In the genomic region with DNA sequence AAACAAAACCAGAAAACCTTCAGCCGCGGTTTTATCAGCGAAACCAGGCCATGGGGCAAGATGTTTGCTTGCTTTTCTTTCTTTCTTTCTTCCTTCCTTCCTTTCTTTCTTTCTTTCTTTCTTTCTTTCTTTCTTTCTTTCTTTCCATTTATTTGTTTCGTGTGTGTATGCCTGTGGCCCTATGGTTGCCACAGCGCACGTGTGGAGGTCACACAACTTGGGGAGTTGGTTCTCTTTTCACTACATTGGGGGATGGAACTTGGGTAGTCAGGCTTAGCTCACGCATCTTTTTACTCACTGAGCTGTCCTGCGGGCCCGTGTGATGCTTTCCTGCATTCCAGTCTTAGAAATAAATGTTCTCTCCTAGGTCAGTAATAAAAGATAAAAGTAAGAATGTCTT, we compare ENCODE assay signal across 8 mouse cellular contexts. TPM values are rescaled to one million over a fixed set of nuclear protein-coding genes. Genes with fewer than 3 reads are reported as not detected.
DNase-seq lines count a peak whose midpoint lies in the region; ATAC-seq and TF ChIP-seq lines count a peak whose summit lies in the region.

No protein-coding gene starts in this region.

- no peak for TF ChIP-seq RAD21 in MEL (IDR thresholded peaks at IDR 0.05; ENCODE audit: low read depth, low read length)

- no peaks in the 10 kb centered on the region for H3K9me3 ChIP-seq in MEL (replicated peaks; ENCODE audit: insufficient read depth, low read length)
- no peaks in the 10 kb centered on the region for H3K9me3 ChIP-seq in hindbrain, embryonic 11.5 days (ENCODE audit: control insufficient read depth, low read length)
- no peaks in the 10 kb centered on the region for H3K9me3 ChIP-seq in midbrain, embryonic 12.5 days

- H3K9ac ChIP-seq in MEL (ENCODE audit: control insufficient read depth, low read depth, low read length, poor library complexity, severe bottlenecking) = peak overlapping the region; percentile 85
- no peak overlapping the region; the same call in 1 of the 2 replicates for H3K9ac ChIP-seq in hindbrain, embryonic 11.5 days (ENCODE audit: low read depth, low read length)
- peak overlapping the region; percentile 89; the same call in 1 of the 2 replicates for H3K9ac ChIP-seq in midbrain, embryonic 12.5 days (replicated peaks)

- peaks cover 9% of the 10 kb centered on the region for H3K79me2 ChIP-seq in MEL (ENCODE audit: control insufficient read depth, insufficient read depth, low read length, poor library complexity)

- TF ChIP-seq POLR2A in kidney, adult 2 months (IDR thresholded peaks at IDR 0.05; ENCODE audit: low read depth, low read length) = no peak
- no peak for TF ChIP-seq POLR2A in MEL (IDR thresholded peaks at IDR 0.05; ENCODE audit: control insufficient read depth in 1 of 2, insufficient read depth in 1 of 2, low read depth in 1 of 2, low read length in 2 of 2, poor library complexity in 1 of 2)

- peak; percentile 5 to 8; a peak in 1 of 4 replicates for TF ChIP-seq EP300 in MEL (IDR thresholded peaks at IDR 0.05; ENCODE audit: low read depth in 1 of 2, low read length in 2 of 2)

- TF ChIP-seq CTCF in kidney, adult 2 months (conservative IDR thresholded peaks at IDR 0.05; ENCODE audit: insufficient read depth, insufficient read length, low read depth, low read length) = no peak
- no peak for TF ChIP-seq CTCF in MEL (IDR thresholded peaks at IDR 0.05 in 2 of 3, conservative IDR thresholded peaks at IDR 0.05 in 1 of 3; ENCODE audit: control insufficient read depth in 1 of 3, insufficient read depth in 1 of 3, low read depth in 2 of 3, low read length in 3 of 3, poor library complexity in 1 of 3, severe bottlenecking in 1 of 3)

- H3K4me2 ChIP-seq in hindbrain, embryonic 11.5 days (replicated peaks; ENCODE audit: low read depth, low read length) = peak overlapping the region; percentile 83
- peak overlapping the region; percentile 74 for H3K4me2 ChIP-seq in midbrain, embryonic 12.5 days (replicated peaks)

- H3K27ac ChIP-seq in kidney, adult 2 months (ENCODE audit: insufficient read depth, low read depth, low read length) = no peak overlapping the region
- peak overlapping the region; percentile 57 for H3K27ac ChIP-seq in MEL (ENCODE audit: control insufficient read depth, low read depth, low read length)
- H3K27ac ChIP-seq in hindbrain, embryonic 11.5 days (ENCODE audit: low read depth, low read length) = no peak overlapping the region
- no peak overlapping the region for H3K27ac ChIP-seq in midbrain, embryonic 12.5 days (replicated peaks)

- H3K36me3 ChIP-seq in kidney, adult 2 months (ENCODE audit: control insufficient read depth, insufficient read depth, low read length) = no peaks in the 10 kb centered on the region
- H3K36me3 ChIP-seq in MEL (ENCODE audit: control insufficient read depth in 1 of 2, insufficient read depth in 2 of 2, low read length in 2 of 2) = peaks cover 0 to 14% of the 10 kb centered on the region in 2 experiments; a peak in 3 of 4 replicates
- H3K36me3 ChIP-seq in hindbrain, embryonic 11.5 days (ENCODE audit: control insufficient read depth, insufficient read depth, low read length) = no peaks in the 10 kb centered on the region
- H3K36me3 ChIP-seq in midbrain, embryonic 12.5 days = peaks cover 20% of the 10 kb centered on the region

- peak overlapping the region; percentile 62 for H3K4me3 ChIP-seq in kidney, adult 2 months (ENCODE audit: insufficient read depth, low read depth, low read length)
- peak overlapping the region; percentile 87 to 99 for H3K4me3 ChIP-seq in MEL (ENCODE audit: control insufficient read depth in 1 of 2, insufficient read depth in 1 of 2, low read depth in 2 of 2, low read length in 2 of 2)
- peak overlapping the region; percentile 68 for H3K4me3 ChIP-seq in hindbrain, embryonic 11.5 days (ENCODE audit: low read depth, low read length)
- H3K4me3 ChIP-seq in midbrain, embryonic 12.5 days = peak overlapping the region; percentile 93

- peaks cover 6% of the 10 kb centered on the region; the same call in 1 of the 2 replicates for H3K4me1 ChIP-seq in kidney, adult 2 months (ENCODE audit: control insufficient read depth, insufficient read depth, low read length)
- peaks cover 1 to 15% of the 10 kb centered on the region in 2 experiments; a peak in 3 of 4 replicates for H3K4me1 ChIP-seq in MEL (ENCODE audit: control insufficient read depth in 1 of 2, insufficient read depth in 2 of 2, low read length in 2 of 2)
- 0 out of 2 replicates have a peak, but pooled peaks cover 7% of the 10 kb centered on the region for H3K4me1 ChIP-seq in hindbrain, embryonic 11.5 days (replicated peaks; ENCODE audit: control insufficient read depth, insufficient read depth, low read length)
- peaks cover 41% of the 10 kb centered on the region for H3K4me1 ChIP-seq in midbrain, embryonic 12.5 days

- DNase-seq in kidney, adult 2 months = no peak
- no peak for DNase-seq in kidney, adult 8-10 months
- peak; percentile 69 for DNase-seq in MEL (ENCODE audit: low read depth, low spot score)
- DNase-seq in hindbrain, embryonic 11.5 days (ENCODE audit: low spot score) = peak; percentile 11
- DNase-seq in adrenal gland, postnatal 25 days = no peak
- no peak for DNase-seq in left cerebral cortex, postnatal 36 days (ENCODE audit: low spot score in 2 of 2)
- no peak for DNase-seq in thymus, postnatal 25 days

- intact Hi-C loops in left cerebral cortex, postnatal 36 days (cut with DNase I) = loop anchor here (1.0 to 5.0 kb wide), 2 partner anchors 37 to 62 kb away; partner anchors contain the start of gene Ndst2

- WGBS in kidney, adult 2 months = 22% methylated on average over 9 of the region's 9 CpGs
- WGBS in hindbrain, embryonic 11.5 days = 12% methylated on average over 9 of the region's 9 CpGs
- WGBS in midbrain, embryonic 12.5 days = 7% methylated on average over 9 of the region's 9 CpGs

- no peak for ATAC-seq in hindbrain, embryonic 11.5 days (ENCODE audit: low FRiP score)
- ATAC-seq in midbrain, embryonic 12.5 days (ENCODE audit: low FRiP score, low read depth) = no peak

- no peaks in the 10 kb centered on the region for H3K27me3 ChIP-seq in kidney, adult 2 months (replicated peaks; ENCODE audit: control insufficient read depth, insufficient read depth, low read length)
- H3K27me3 ChIP-seq in MEL (ENCODE audit: control insufficient read depth in 1 of 2, insufficient read depth in 2 of 2, low read length in 2 of 2) = no peaks in the 10 kb centered on the region
- no peaks in the 10 kb centered on the region; the same call in 1 of the 2 replicates for H3K27me3 ChIP-seq in hindbrain, embryonic 11.5 days (ENCODE audit: control insufficient read depth, insufficient read depth, low read length)
- H3K27me3 ChIP-seq in midbrain, embryonic 12.5 days = peaks cover 11% of the 10 kb centered on the region

TF ChIP-seq in MEL, 35 proteins besides CTCF, POLR2A, EP300 and RAD21:
- TF ChIP-seq JUND (IDR thresholded peaks at IDR 0.05; ENCODE audit: low read depth, low read length) (no peak), USF2 (IDR thresholded peaks at IDR 0.05; ENCODE audit: borderline replicate concordance in 1 of 2, insufficient read depth in 1 of 2, low read depth in 1 of 2, low read length in 2 of 2) (no peak), SIN3A (IDR thresholded peaks at IDR 0.05; ENCODE audit: low read length) (peak; percentile 78; the same call in 1 of the 2 replicates), MYC (IDR thresholded peaks at IDR 0.05; ENCODE audit: low read depth, low read length) (peak; percentile 73), BHLHE40 (IDR thresholded peaks at IDR 0.05; ENCODE audit: borderline replicate concordance, low read depth, low read length) (peak; percentile 79; the same call in 1 of the 2 replicates), HCFC1 (IDR thresholded peaks at IDR 0.05; ENCODE audit: low read depth, low read length) (no peak), MEF2A (IDR thresholded peaks at IDR 0.05; ENCODE audit: extremely low read depth, insufficient replicate concordance, low read depth, low read length, poor library complexity, severe bottlenecking) (no peak), ZKSCAN1 (IDR thresholded peaks at IDR 0.05; ENCODE audit: low read depth, low read length) (no peak), MXI1 (IDR thresholded peaks at IDR 0.05; ENCODE audit: low read depth, low read length) (peak; percentile 89), E2F4 (IDR thresholded peaks at IDR 0.05; ENCODE audit: borderline replicate concordance, low read depth, low read length) (no peak), MAX (IDR thresholded peaks at IDR 0.05; ENCODE audit: low read length) (peak; percentile 35; the same call in 1 of the 2 replicates), ELF1 (IDR thresholded peaks at IDR 0.05; ENCODE audit: low read depth, low read length) (no peak)

RNA-seq across cellular contexts. Expression of gene Camk2g, which starts 0.7 kb away (rescaled TPM):
- polyA plus RNA-seq in kidney, adult 2 months (2012; rRNA removed) = 15.4 and 16.0 TPM in 2 replicates
- total RNA-seq in MEL (2012; rRNA removed) = 14.1 and 15.6 TPM in 2 replicates
- polyA plus RNA-seq in MEL (2012; ENCODE audit: insufficient read depth in 1 of 2, insufficient read length in 2 of 2, low read depth in 1 of 2, low replicate concordance in 2 of 2, missing spikeins in 1 of 2) = 10 to 100 TPM in 1 of 2 experiments, not detected in 1; 27.1 TPM
- polyA plus RNA-seq in hindbrain, embryonic 11.5 days (2014; fragmentation: Nextera tagmentation; extraction: Ambion mirVana) = 44.2 and 46.8 TPM in 2 replicates
- 56.8 and 57.1 TPM in 2 replicates for polyA plus RNA-seq in midbrain, embryonic 12.5 days (2016; fragmentation: Nextera tagmentation; extraction: Ambion mirVana)
- total RNA-seq in adrenal gland, postnatal 25 days (2021) = 49.0 and 62.6 TPM in 2 replicates
- 100 to 1,000 TPM; 322 to 378 TPM for total RNA-seq in left cerebral cortex, postnatal 36 days (2021)

RNA-seq across cellular contexts. Expression of gene Plau, which starts 41.9 kb away (rescaled TPM):
- polyA plus RNA-seq in kidney, adult 2 months (2012; rRNA removed) = 261 and 276 TPM in 2 replicates
- not detected in 2 replicates for total RNA-seq in MEL (2012; rRNA removed)
- under 1 TPM in 1 of 2 experiments, not detected in 1; 0.04 TPM for polyA plus RNA-seq in MEL (2012; ENCODE audit: insufficient read depth in 1 of 2, insufficient read length in 2 of 2, low read depth in 1 of 2, low replicate concordance in 2 of 2, missing spikeins in 1 of 2)
- polyA plus RNA-seq in hindbrain, embryonic 11.5 days (2014; fragmentation: Nextera tagmentation; extraction: Ambion mirVana) = 0.59 and 0.65 TPM in 2 replicates
- 0.29 and 0.34 TPM in 2 replicates for polyA plus RNA-seq in midbrain, embryonic 12.5 days (2016; fragmentation: Nextera tagmentation; extraction: Ambion mirVana)
- total RNA-seq in adrenal gland, postnatal 25 days (2021) = 14.2 and 21.2 TPM in 2 replicates
- 1 to 10 TPM; 6.0 to 8.3 TPM for total RNA-seq in left cerebral cortex, postnatal 36 days (2021)

Comparison
In these comparisons a context has a peak if more than half of its experiments do, and no peak if none do; other contexts are left out.
1. DNase-seq: peak in MEL (single experiment) and hindbrain, embryonic 11.5 days (single experiment); none in kidney, adult 2 months (single experiment), kidney, adult 8-10 months (0 of 2), adrenal gland, postnatal 25 days (single experiment), left cerebral cortex, postnatal 36 days (0 of 2) and thymus, postnatal 25 days (single experiment).
2. RNA of gene Plau, which starts 41.9 kb away (polyA plus RNA-seq): 261 to 276 TPM in kidney, adult 2 months; 0.59 to 0.65 TPM in hindbrain, embryonic 11.5 days, 0.29 to 0.34 TPM in midbrain, embryonic 12.5 days and 0.04 TPM in MEL; every median in the first group is over 100 times any median in the second.
3. Peak in every context shown above with its lines, with median percentiles within 50 percentile points of each other: H3K4me3 ChIP-seq.